Mouse (Mus musculus): ENCODE measurements around the gene Chst14. TPM values are rescaled to one million over a fixed set of nuclear protein-coding genes. Genes with fewer than 3 reads are reported as not detected.

Chst14 gene
- polyA plus RNA-seq, 1 experiment from 2014 or later: 23.4 TPM

- DNase-seq (ENCODE audit: low spot score) (no peak), ATAC-seq (ENCODE audit: insufficient read depth, low FRiP score, low TSS enrichment) (no peak)
- Histone ChIP-seq H3K36me3 (ENCODE audit: control insufficient read depth, insufficient read depth, low read length) (no peaks in the 10 kb centered on the region), H3K4me3 (ENCODE audit: low read depth, low read length) (no peak overlapping the region), H3K4me1 (ENCODE audit: control insufficient read depth, insufficient read depth, low read length) (no peaks in the 10 kb centered on the region), H3K27ac (ENCODE audit: low read depth, low read length) (no peak overlapping the region), H3K4me2 (ENCODE audit: low read depth) (no peak overlapping the region), H3K9me3 (ENCODE audit: control insufficient read depth, low read length) (no peaks in the 10 kb centered on the region), H3K27me3 (ENCODE audit: control insufficient read depth, insufficient read depth, low read length) (no peaks in the 10 kb centered on the region), H3K9ac (ENCODE audit: low read length) (no peak overlapping the region)
- WGBS: 86% methylated on average over 7 of the region's 7 CpGs
These were observed 15.0 kb downstream of the Chst14 start for GRCm38 (mm10) chr2:118941341-118941740.

GRCm38 (mm10) chr2:118943232-118943631 lies 16.9 kb downstream of the Chst14 start:
- no peak overlapping the region for H3K27ac ChIP-seq (ENCODE audit: low read depth, low read length)
- no peak for DNase-seq (ENCODE audit: low spot score)
- 88% methylated on average over 6 of the region's 6 CpGs for WGBS
- no peaks in the 10 kb centered on the region for H3K4me1 ChIP-seq (ENCODE audit: control insufficient read depth, insufficient read depth, low read length)
- H3K4me3 ChIP-seq (ENCODE audit: low read depth, low read length): no peak overlapping the region
- no peaks in the 10 kb centered on the region for H3K9me3 ChIP-seq (ENCODE audit: control insufficient read depth, low read length)
- no peak for ATAC-seq (ENCODE audit: insufficient read depth, low FRiP score, low TSS enrichment)
- no peak overlapping the region for H3K9ac ChIP-seq (ENCODE audit: low read length)
- H3K36me3 ChIP-seq (ENCODE audit: control insufficient read depth, insufficient read depth, low read length): no peaks in the 10 kb centered on the region
- H3K27me3 ChIP-seq (ENCODE audit: control insufficient read depth, insufficient read depth, low read length): no peaks in the 10 kb centered on the region
- no peak overlapping the region for H3K4me2 ChIP-seq (ENCODE audit: low read depth)

- no peaks in the 10 kb centered on the region for H3K27me3 ChIP-seq (ENCODE audit: control insufficient read depth, insufficient read depth, low read length)
- H3K4me2 ChIP-seq (ENCODE audit: low read depth): no peak overlapping the region
- H3K9ac ChIP-seq (ENCODE audit: low read length): no peak overlapping the region
- no peak for DNase-seq (ENCODE audit: low spot score)
- H3K36me3 ChIP-seq (ENCODE audit: control insufficient read depth, insufficient read depth, low read length): no peaks in the 10 kb centered on the region
- no peak overlapping the region for H3K27ac ChIP-seq (ENCODE audit: low read depth, low read length)
- H3K4me3 ChIP-seq (ENCODE audit: low read depth, low read length): no peak overlapping the region
- no peaks in the 10 kb centered on the region for H3K9me3 ChIP-seq (ENCODE audit: control insufficient read depth, low read length)
- no peaks in the 10 kb centered on the region for H3K4me1 ChIP-seq (ENCODE audit: control insufficient read depth, insufficient read depth, low read length)
- WGBS: 80% methylated on average over 4 of the region's 4 CpGs
- no peak for ATAC-seq (ENCODE audit: insufficient read depth, low FRiP score, low TSS enrichment)
These were observed 22.5 kb downstream of the Chst14 start for GRCm38 (mm10) chr2:118948818-118949217.

GRCm38 (mm10) chr2:118949699-118950098 lies 23.4 kb downstream of the Chst14 start:
- H3K4me2 ChIP-seq (ENCODE audit: low read depth): no peak overlapping the region
- H3K4me1 ChIP-seq (ENCODE audit: control insufficient read depth, insufficient read depth, low read length): no peaks in the 10 kb centered on the region
- DNase-seq (ENCODE audit: low spot score) (no peak), ATAC-seq (ENCODE audit: insufficient read depth, low FRiP score, low TSS enrichment) (no peak)
- 76% methylated on average over 3 of the region's 3 CpGs for WGBS
- no peak overlapping the region for H3K9ac ChIP-seq (ENCODE audit: low read length)
- no peaks in the 10 kb centered on the region for H3K36me3 ChIP-seq (ENCODE audit: control insufficient read depth, insufficient read depth, low read length)
- no peaks in the 10 kb centered on the region for H3K27me3 ChIP-seq (ENCODE audit: control insufficient read depth, insufficient read depth, low read length)
- no peaks in the 10 kb centered on the region for H3K9me3 ChIP-seq (ENCODE audit: control insufficient read depth, low read length)
- H3K4me3 ChIP-seq (ENCODE audit: low read depth, low read length): no peak overlapping the region
- no peak overlapping the region for H3K27ac ChIP-seq (ENCODE audit: low read depth, low read length)

- no peak for ATAC-seq (ENCODE audit: insufficient read depth, low FRiP score, low TSS enrichment)
- WGBS: 77% methylated on average over 5 of the region's 5 CpGs
These were observed 30.2 kb downstream of the Chst14 start for GRCm38 (mm10) chr2:118956497-118956896.

GRCm38 (mm10) chr2:118959644-118960043 lies 33.3 kb downstream of the Chst14 start:
- no peaks in the 10 kb centered on the region for H3K36me3 ChIP-seq (ENCODE audit: control insufficient read depth, insufficient read depth, low read length)
- H3K4me1 ChIP-seq (ENCODE audit: control insufficient read depth, insufficient read depth, low read length): no peaks in the 10 kb centered on the region
- no peaks in the 10 kb centered on the region for H3K9me3 ChIP-seq (ENCODE audit: control insufficient read depth, low read length)
- H3K4me2 ChIP-seq (ENCODE audit: low read depth): no peak overlapping the region
- ATAC-seq (ENCODE audit: insufficient read depth, low FRiP score, low TSS enrichment): no peak
- H3K27ac ChIP-seq (ENCODE audit: low read depth, low read length): no peak overlapping the region
- DNase-seq (ENCODE audit: low spot score): no peak
- no peak overlapping the region for H3K4me3 ChIP-seq (ENCODE audit: low read depth, low read length)
- WGBS: 40% methylated on average over 1 of the region's 2 CpGs
- no peaks in the 10 kb centered on the region for H3K27me3 ChIP-seq (ENCODE audit: control insufficient read depth, insufficient read depth, low read length)
- H3K9ac ChIP-seq (ENCODE audit: low read length): no peak overlapping the region

More at GRCm38 (mm10) chr2:118956497-118956896, 30.2 kb downstream of the Chst14 start:
- Histone ChIP-seq H3K4me2 (ENCODE audit: low read depth) (no peak overlapping the region), H3K9ac (ENCODE audit: low read length) (no peak overlapping the region), H3K27me3 (ENCODE audit: control insufficient read depth, insufficient read depth, low read length) (no peaks in the 10 kb centered on the region), H3K9me3 (ENCODE audit: control insufficient read depth, low read length) (no peaks in the 10 kb centered on the region), H3K36me3 (ENCODE audit: control insufficient read depth, insufficient read depth, low read length) (no peaks in the 10 kb centered on the region), H3K27ac (ENCODE audit: low read depth, low read length) (no peak overlapping the region), H3K4me1 (ENCODE audit: control insufficient read depth, insufficient read depth, low read length) (no peaks in the 10 kb centered on the region), H3K4me3 (ENCODE audit: low read depth, low read length) (no peak overlapping the region)
- DNase-seq (ENCODE audit: low spot score): no peak

GRCm38 (mm10) chr2:118960413-118960812 lies 34.1 kb downstream of the Chst14 start:
- ATAC-seq (ENCODE audit: insufficient read depth, low FRiP score, low TSS enrichment) (no peak), DNase-seq (ENCODE audit: low spot score) (no peak)
- no peaks in the 10 kb centered on the region for H3K9me3 ChIP-seq (ENCODE audit: control insufficient read depth, low read length)
- WGBS: 89% methylated on average over 2 of the region's 2 CpGs
- no peaks in the 10 kb centered on the region for H3K36me3 ChIP-seq (ENCODE audit: control insufficient read depth, insufficient read depth, low read length)
- H3K27ac ChIP-seq (ENCODE audit: low read depth, low read length): no peak overlapping the region
- no peak overlapping the region for H3K4me2 ChIP-seq (ENCODE audit: low read depth)
- no peak overlapping the region for H3K9ac ChIP-seq (ENCODE audit: low read length)
- H3K27me3 ChIP-seq (ENCODE audit: control insufficient read depth, insufficient read depth, low read length): no peaks in the 10 kb centered on the region
- no peak overlapping the region for H3K4me3 ChIP-seq (ENCODE audit: low read depth, low read length)
- H3K4me1 ChIP-seq (ENCODE audit: control insufficient read depth, insufficient read depth, low read length): no peaks in the 10 kb centered on the region

GRCm38 (mm10) chr2:118961546-118961945 lies 35.2 kb downstream of the Chst14 start:
- ATAC-seq (ENCODE audit: insufficient read depth, low FRiP score, low TSS enrichment): no peak
- DNase-seq (ENCODE audit: low spot score): no peak
- no peak overlapping the region for H3K9ac ChIP-seq (ENCODE audit: low read length)
- WGBS: 59% methylated on average over 2 of the region's 2 CpGs
- H3K27me3 ChIP-seq (ENCODE audit: control insufficient read depth, insufficient read depth, low read length): no peaks in the 10 kb centered on the region
- H3K4me2 ChIP-seq (ENCODE audit: low read depth): no peak overlapping the region
- no peaks in the 10 kb centered on the region for H3K4me1 ChIP-seq (ENCODE audit: control insufficient read depth, insufficient read depth, low read length)
- H3K36me3 ChIP-seq (ENCODE audit: control insufficient read depth, insufficient read depth, low read length): no peaks in the 10 kb centered on the region
- no peak overlapping the region for H3K4me3 ChIP-seq (ENCODE audit: low read depth, low read length)
- H3K9me3 ChIP-seq (ENCODE audit: control insufficient read depth, low read length): no peaks in the 10 kb centered on the region
- no peak overlapping the region for H3K27ac ChIP-seq (ENCODE audit: low read depth, low read length)

GRCm38 (mm10) chr2:118963007-118963675 lies 36.8 kb downstream of the Chst14 start:
- Histone ChIP-seq H3K4me2 (ENCODE audit: low read depth) (no peak overlapping the region), H3K4me1 (ENCODE audit: control insufficient read depth, insufficient read depth, low read length) (no peaks in the 10 kb centered on the region), H3K27ac (ENCODE audit: low read depth, low read length) (no peak overlapping the region), H3K9ac (ENCODE audit: low read length) (no peak overlapping the region), H3K4me3 (ENCODE audit: low read depth, low read length) (no peak overlapping the region), H3K36me3 (ENCODE audit: control insufficient read depth, insufficient read depth, low read length) (no peaks in the 10 kb centered on the region), H3K27me3 (ENCODE audit: control insufficient read depth, insufficient read depth, low read length) (no peaks in the 10 kb centered on the region), H3K9me3 (ENCODE audit: control insufficient read depth, low read length) (no peaks in the 10 kb centered on the region)
- WGBS: 54% methylated on average over 9 of the region's 9 CpGs
- ATAC-seq (ENCODE audit: insufficient read depth, low FRiP score, low TSS enrichment): no peak
- DNase-seq (ENCODE audit: low spot score): no peak

Data from neural tube, embryonic 11.5 days (tissue).